Mouse (Mus musculus): ENCODE data around the gene Slc7a5.

The Slc7a5 gene

GRCm38 (mm10) chr8:121884181-121884580 lies 23.3 kb downstream of the Slc7a5 start:
- no peak for DNase-seq (ENCODE audit: low spot score)

GRCm38 (mm10) chr8:121881921-121882320 lies 25.6 kb downstream of the Slc7a5 start:
- no peak for DNase-seq (ENCODE audit: low spot score)

- no peak for DNase-seq (ENCODE audit: low spot score)
Observed at GRCm38 (mm10) chr8:121880818-121881217, 26.7 kb downstream of the Slc7a5 start.

GRCm38 (mm10) chr8:121879712-121880111 lies 27.8 kb downstream of the Slc7a5 start:
- no peak for DNase-seq (ENCODE audit: low spot score)

- no peak for DNase-seq (ENCODE audit: low spot score)
Observed at GRCm38 (mm10) chr8:121877828-121878480, 29.5 kb downstream of the Slc7a5 start.

- no peak for DNase-seq (ENCODE audit: low spot score)
Observed at GRCm38 (mm10) chr8:121877212-121877611, 30.3 kb downstream of the Slc7a5 start.

- no peak for DNase-seq (ENCODE audit: low spot score)
Observed at GRCm38 (mm10) chr8:121875517-121875916, 32.0 kb downstream of the Slc7a5 start.

GRCm38 (mm10) chr8:121875045-121875444 lies 32.4 kb downstream of the Slc7a5 start:
- no peak for DNase-seq (ENCODE audit: low spot score)

- DNase-seq (ENCODE audit: low spot score) = no peak
Observed at GRCm38 (mm10) chr8:121874031-121874430, 33.5 kb downstream of the Slc7a5 start.

GRCm38 (mm10) chr8:121871833-121872440 lies 35.6 kb downstream of the Slc7a5 start:
- no peak for DNase-seq (ENCODE audit: low spot score)

- DNase-seq (ENCODE audit: low spot score) = no peak
Observed at GRCm38 (mm10) chr8:121870190-121870589, 37.3 kb downstream of the Slc7a5 start.

GRCm38 (mm10) chr8:121868896-121869295 lies 38.6 kb downstream of the Slc7a5 start:
- DNase-seq (ENCODE audit: low spot score) = no peak

GRCm38 (mm10) chr8:121868196-121868595 lies 39.3 kb downstream of the Slc7a5 start:
- no peak for DNase-seq (ENCODE audit: low spot score)

GRCm38 (mm10) chr8:121865356-121865755 lies 42.1 kb downstream of the Slc7a5 start:
- no peak for DNase-seq (ENCODE audit: low spot score)

GRCm38 (mm10) chr8:121861806-121862548 lies 45.5 kb downstream of the Slc7a5 start:
- no peak for DNase-seq (ENCODE audit: low spot score)

- no peak for DNase-seq (ENCODE audit: low spot score)
Observed at GRCm38 (mm10) chr8:121861276-121861675, 46.2 kb downstream of the Slc7a5 start.

- no peak for DNase-seq (ENCODE audit: low spot score)
Observed at GRCm38 (mm10) chr8:121857747-121858146, 49.7 kb downstream of the Slc7a5 start.

GRCm38 (mm10) chr8:121857331-121857730 lies 50.2 kb downstream of the Slc7a5 start:
- DNase-seq (ENCODE audit: low spot score) = no peak

- DNase-seq (ENCODE audit: low spot score) = no peak
Observed at GRCm38 (mm10) chr8:121856071-121856746, 51.3 kb downstream of the Slc7a5 start.

GRCm38 (mm10) chr8:121853586-121853985 lies 53.9 kb downstream of the Slc7a5 start:
- DNase-seq (ENCODE audit: low spot score) = no peak

- no peak for DNase-seq (ENCODE audit: low spot score)
Observed at GRCm38 (mm10) chr8:121852464-121852863, 55.0 kb downstream of the Slc7a5 start.

GRCm38 (mm10) chr8:121851716-121852115 lies 55.8 kb downstream of the Slc7a5 start:
- no peak for DNase-seq (ENCODE audit: low spot score)

All from ovary, postnatal 10 days (tissue).